Mouse (Mus musculus) kidney, postnatal 25 days (tissue): ENCODE results near the gene Herc4.

Source experiments
- DNase-seq, 2 experiments: peaks; one replicate each; pipeline ENCODE4 v3.0.0; 2021; ENCODE audit warnings: mixed read lengths in 2 of 2

The Herc4 gene

DNA sequence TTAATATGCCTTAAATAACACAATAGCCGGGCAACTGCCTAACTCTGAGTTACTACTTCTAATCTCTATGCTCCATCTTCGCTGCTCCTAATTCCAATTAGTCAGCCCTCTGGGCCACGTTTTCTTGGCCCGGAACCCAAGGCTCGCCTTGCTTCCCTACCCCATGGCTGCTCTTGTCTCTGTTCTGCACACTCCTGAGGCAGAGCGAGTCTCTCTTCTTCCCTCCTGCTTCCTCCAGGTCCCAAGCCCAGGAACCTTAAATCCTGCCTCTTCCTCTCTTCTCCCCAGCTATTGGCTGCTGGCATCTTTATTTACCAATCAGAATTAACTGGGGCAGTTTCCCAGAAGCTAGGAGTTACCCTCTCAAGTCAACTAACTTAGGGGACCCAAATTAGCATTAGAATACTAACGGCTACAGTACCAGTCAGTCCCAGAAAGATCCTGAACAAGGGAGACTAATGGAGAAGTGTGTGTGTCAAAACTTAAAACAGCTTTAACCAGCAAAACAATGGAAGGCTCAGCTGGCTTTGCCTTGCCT, 122.4 kb downstream of the Herc4 start:
- DNase-seq, result no peak

DNA sequence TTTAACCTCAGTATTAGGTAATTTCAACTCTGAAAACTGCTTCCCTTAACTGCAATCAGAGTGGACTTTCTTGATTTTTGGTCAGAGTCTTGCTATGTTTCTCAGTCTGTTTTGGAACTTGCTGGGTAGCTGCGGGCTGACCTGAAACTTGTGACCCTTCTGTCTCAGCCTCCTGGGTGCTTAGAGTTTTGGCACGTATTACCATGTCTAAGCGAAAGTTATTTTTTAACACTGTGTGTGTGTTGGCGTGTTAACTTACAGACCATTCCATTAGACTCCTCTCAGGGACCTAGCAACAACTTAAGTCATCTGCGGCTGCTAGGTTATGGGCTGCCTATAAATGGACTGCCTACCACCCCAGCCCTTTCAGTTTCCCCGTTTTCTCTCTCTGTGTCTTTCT, 123.8 kb downstream of the Herc4 start:
- peak; percentile 10 to 44 for DNase-seq
